Mouse (Mus musculus) neural tube, embryonic 14.5 days (tissue): ENCODE measurements at regions not wholly inside any gene's neighbourhood (a gene's known extent, or its start where the extent isn't known, plus 50 kb on each side); places are given as distances from the start of the nearest gene placed in this dataset.

ENCODE experiments used
- ATAC-seq: fragments of 200-750 bp; cut with Nextera tagmentation; 2 replicates; pipeline ENCODE4 v1.8.0; 2017; ENCODE audit warnings: low read depth, mild to moderate bottlenecking, moderate TSS enrichment, moderate library complexity
- H3K27ac ChIP-seq: fragments of 300-500 bp; sonication (generic); 2 replicates; pipeline ENCODE4 v1.5.1; 2014; ENCODE audit warnings: low read depth, mild to moderate bottlenecking, control low read depth, low read length, moderate library complexity, mixed read lengths
- H3K27me3 ChIP-seq: fragments of 300-500 bp; sonication (generic); 2 replicates; pipeline ENCODE4 v1.6.1; 2014; ENCODE audit warnings: low read length; ENCODE audit not compliant: control insufficient read depth, insufficient read depth
- H3K36me3 ChIP-seq: fragments of 300-500 bp; sonication (generic); 2 replicates; pipeline ENCODE4 v1.6.1; 2014; ENCODE audit warnings: low read length, mixed read lengths; ENCODE audit not compliant: control insufficient read depth, insufficient read depth
- H3K4me1 ChIP-seq: fragments of 300-500 bp; sonication (generic); 2 replicates; pipeline ENCODE4 v1.6.1; 2014; ENCODE audit warnings: low read length; ENCODE audit not compliant: control insufficient read depth, insufficient read depth
- H3K4me2 ChIP-seq: fragments of 300-500 bp; sonication (generic); 2 replicates; pipeline ENCODE4 v1.6.1; 2014; ENCODE audit warnings: mild to moderate bottlenecking, low read depth, low read length, control low read depth
- H3K4me3 ChIP-seq: fragments of 300-500 bp; sonication (generic); 2 replicates; pipeline ENCODE4 v1.5.1; 2014; ENCODE audit warnings: low read depth, low read length, control low read depth, mixed read lengths
- H3K9ac ChIP-seq: fragments of 300-500 bp; sonication (generic); replicated peaks from 2 replicates; pipeline ENCODE4 v1.6.1; 2014; ENCODE audit warnings: low read depth, mild to moderate bottlenecking, control low read depth, low read length, mixed read lengths
- H3K9me3 ChIP-seq: fragments of 300-500 bp; sonication (generic); 2 replicates; pipeline ENCODE4 v1.6.1; 2016; ENCODE audit warnings: low read length; ENCODE audit not compliant: control insufficient read depth
- WGBS: fragments of 180-500 bp; shearing (Covaris S2); extraction: QIAGEN DNeasy Blood & Tissue Kit; methylation state at CpG from one replicate; pipeline ENCODE4 v1.1.7; 2014; 5-methylcytosine and 5-hydroxymethylcytosine counted together

- no peak overlapping the region for H3K4me2 ChIP-seq
- no peak overlapping the region for H3K9ac ChIP-seq
- no peaks in the 10 kb centered on the region for H3K27me3 ChIP-seq
- no peak overlapping the region for H3K4me3 ChIP-seq
- WGBS: 97% methylated on average over 1 of the region's 1 CpGs
- no peaks in the 10 kb centered on the region for H3K9me3 ChIP-seq
- no peak for ATAC-seq
- no peaks in the 10 kb centered on the region for H3K36me3 ChIP-seq
- H3K4me1 ChIP-seq: no peaks in the 10 kb centered on the region
- H3K27ac ChIP-seq: no peak overlapping the region
Observed at GRCm38 (mm10) chr14:97694238-97694637, 475.3 kb downstream of the Dach1 start.

DNA sequence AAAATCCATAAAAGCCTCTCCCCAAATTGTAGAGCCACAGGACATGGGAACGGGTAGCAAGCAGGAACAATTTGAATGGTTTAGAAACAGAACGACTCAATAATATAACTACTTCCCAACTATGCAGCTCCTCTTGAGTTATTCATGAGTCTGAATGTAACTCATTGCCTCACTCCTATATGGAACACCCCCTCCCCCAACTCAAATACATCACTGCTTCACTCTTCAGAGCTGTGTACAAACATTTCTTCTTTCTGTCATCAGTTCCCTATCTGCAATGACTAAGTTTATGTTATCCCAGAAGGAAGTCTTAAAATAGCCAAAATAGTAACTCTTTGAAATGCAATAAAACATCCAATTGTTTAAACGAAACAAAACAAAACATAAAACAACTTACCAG is 484.9 kb downstream of the Dach1 start:
- H3K4me3 ChIP-seq: no peak overlapping the region
- H3K4me1 ChIP-seq: no peaks in the 10 kb centered on the region
- 81% methylated on average over 3 of the region's 3 CpGs for WGBS
- no peaks in the 10 kb centered on the region for H3K36me3 ChIP-seq
- no peaks in the 10 kb centered on the region for H3K9me3 ChIP-seq
- ATAC-seq: no peak
- no peak overlapping the region for H3K9ac ChIP-seq
- no peak overlapping the region for H3K4me2 ChIP-seq
- no peaks in the 10 kb centered on the region for H3K27me3 ChIP-seq
- H3K27ac ChIP-seq: no peak overlapping the region

DNA sequence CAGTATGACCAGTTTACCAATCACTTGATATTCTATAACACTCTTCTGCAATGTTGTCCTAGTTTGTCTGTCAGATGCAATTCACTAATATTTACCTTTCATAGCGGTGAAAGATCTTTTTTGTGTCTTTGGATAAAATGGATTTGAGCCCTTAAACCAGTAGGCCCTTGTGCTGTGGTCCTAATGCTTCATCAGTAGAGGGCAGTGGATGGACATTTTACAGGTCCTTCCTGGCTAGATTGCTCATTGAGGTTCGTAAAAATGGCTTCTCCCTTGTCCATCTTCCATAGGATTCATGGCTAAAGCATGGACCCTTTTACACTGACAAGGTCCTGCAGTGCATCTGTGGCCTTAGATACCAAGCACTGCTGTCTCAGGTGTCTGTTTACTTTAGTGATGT is 501.8 kb downstream of the Dach1 start:
- 77% methylated on average over 2 of the region's 2 CpGs for WGBS
- Histone ChIP-seq H3K27me3 (no peaks in the 10 kb centered on the region), H3K4me2 (no peak overlapping the region)

DNA sequence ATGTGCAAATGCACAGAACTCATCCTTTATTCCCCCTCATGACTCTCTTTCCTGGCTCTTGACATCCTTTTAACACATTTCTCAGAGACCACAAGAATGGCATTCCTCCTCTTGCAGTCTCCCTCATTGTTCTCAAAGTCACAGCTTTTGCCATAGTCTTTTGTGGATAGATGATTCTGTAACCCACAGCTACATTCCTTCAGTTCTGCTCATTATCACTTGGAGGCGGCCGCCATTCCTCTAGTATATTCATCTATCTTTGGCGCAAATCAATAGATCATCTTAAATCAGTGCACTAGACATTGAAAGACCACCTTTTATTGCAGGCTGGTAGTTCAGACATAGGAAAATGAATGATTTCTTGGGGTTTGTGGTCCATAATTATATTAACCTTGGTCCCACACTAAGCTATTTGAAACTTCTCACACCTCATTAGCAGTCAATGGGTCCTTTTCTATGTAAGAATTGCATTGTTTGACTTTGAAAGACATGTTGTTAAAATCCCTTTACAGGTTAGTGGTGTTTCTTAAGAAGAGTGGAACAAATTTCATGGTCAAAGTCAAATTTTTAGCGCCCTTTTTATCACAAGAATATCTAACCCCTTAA is 531.3 kb downstream of the Dach1 start:
- no peak overlapping the region for H3K4me2 ChIP-seq
- H3K4me1 ChIP-seq: no peaks in the 10 kb centered on the region
- no peak overlapping the region for H3K9ac ChIP-seq
- no peak for ATAC-seq
- no peak overlapping the region for H3K4me3 ChIP-seq
- H3K9me3 ChIP-seq: no peaks in the 10 kb centered on the region
- no peaks in the 10 kb centered on the region for H3K27me3 ChIP-seq
- WGBS: 13% methylated on average over 4 of the region's 4 CpGs
- H3K36me3 ChIP-seq: no peaks in the 10 kb centered on the region
- no peak overlapping the region for H3K27ac ChIP-seq

More for the DNA sequence above, 501.8 kb downstream of the Dach1 start:
- no peak for ATAC-seq
- Histone ChIP-seq H3K4me3 (no peak overlapping the region), H3K4me1 (no peaks in the 10 kb centered on the region), H3K9ac (no peak overlapping the region), H3K36me3 (no peaks in the 10 kb centered on the region), H3K27ac (no peak overlapping the region), H3K9me3 (no peaks in the 10 kb centered on the region)

DNA sequence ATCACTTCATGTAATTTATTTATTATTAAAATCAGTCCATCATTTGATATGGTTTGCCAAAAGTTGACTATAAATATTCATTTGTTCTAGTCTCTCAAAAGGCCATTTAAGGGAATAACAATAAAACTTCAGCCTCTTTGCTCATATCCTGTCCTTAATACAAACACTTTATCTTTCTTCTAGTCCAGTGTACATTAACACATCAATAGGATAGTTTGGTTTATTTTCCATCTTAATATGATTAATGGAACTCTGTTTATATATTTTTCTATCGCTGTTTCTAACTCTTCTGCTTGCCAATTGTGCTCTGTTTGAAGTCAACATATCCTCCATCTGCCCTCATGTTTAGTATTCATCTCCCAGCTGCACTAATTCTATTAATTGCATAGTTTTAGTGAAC is 558.1 kb downstream of the Dach1 start:
- Histone ChIP-seq H3K4me2 (no peak overlapping the region), H3K4me1 (no peaks in the 10 kb centered on the region), H3K36me3 (no peaks in the 10 kb centered on the region), H3K4me3 (no peak overlapping the region), H3K27me3 (no peaks in the 10 kb centered on the region), H3K27ac (no peak overlapping the region), H3K9me3 (no peaks in the 10 kb centered on the region), H3K9ac (no peak overlapping the region)
- no peak for ATAC-seq
- WGBS: 74% methylated on average over 1 of the region's 1 CpGs

- Histone ChIP-seq H3K27ac (no peak overlapping the region), H3K4me2 (no peak overlapping the region), H3K27me3 (no peaks in the 10 kb centered on the region), H3K9me3 (no peaks in the 10 kb centered on the region), H3K4me3 (no peak overlapping the region), H3K36me3 (no peaks in the 10 kb centered on the region), H3K9ac (no peak overlapping the region), H3K4me1 (no peaks in the 10 kb centered on the region)
- WGBS: 11% methylated on average over 5 of the region's 5 CpGs
- ATAC-seq: no peak; the same call in 1 of the 2 replicates
Observed at GRCm38 (mm10) chr14:97596694-97597093, 572.9 kb downstream of the Dach1 start.

DNA sequence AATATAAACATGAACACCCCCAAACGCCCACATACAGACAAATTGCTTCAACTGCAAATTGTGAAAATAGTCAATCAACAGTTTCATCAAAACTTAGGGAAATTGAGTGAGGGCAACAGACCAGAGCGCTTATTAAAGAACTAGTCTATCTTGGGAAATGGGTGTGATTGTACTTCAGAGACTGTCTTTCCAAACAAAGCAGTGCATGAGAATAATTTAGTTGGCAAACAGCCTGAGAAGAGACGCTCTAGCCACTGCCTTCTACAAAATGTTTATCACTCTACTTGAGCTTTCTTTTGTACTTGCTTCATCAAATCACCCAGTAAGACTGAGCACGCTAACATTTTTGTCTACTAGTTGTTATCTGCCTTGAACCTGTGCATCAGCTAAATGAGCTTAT is 581.0 kb downstream of the Dach1 start:
- Histone ChIP-seq H3K4me2 (peak overlapping the region; percentile 19; the same call in 1 of the 2 replicates), H3K4me1 (no peaks in the 10 kb centered on the region), H3K9me3 (no peaks in the 10 kb centered on the region), H3K27me3 (no peaks in the 10 kb centered on the region), H3K4me3 (no peak overlapping the region), H3K36me3 (no peaks in the 10 kb centered on the region), H3K9ac (no peak overlapping the region), H3K27ac (no peak overlapping the region)
- whole genome bisulfite sequencing: 42% methylated on average over 4 of the region's 4 CpGs
- no peak for ATAC-seq

GRCm38 (mm10) chr14:97588182-97588581 is 581.4 kb downstream of the Dach1 start:
- no peak overlapping the region for H3K9ac ChIP-seq
- WGBS: 5% methylated on average over 7 of the region's 7 CpGs
- no peaks in the 10 kb centered on the region for H3K27me3 ChIP-seq
- peak; percentile 87 for ATAC-seq
- no peaks in the 10 kb centered on the region for H3K4me1 ChIP-seq
- H3K9me3 ChIP-seq: no peaks in the 10 kb centered on the region
- H3K27ac ChIP-seq: no peak overlapping the region
- H3K4me3 ChIP-seq: no peak overlapping the region
- peak overlapping the region; percentile 19; the same call in 1 of the 2 replicates for H3K4me2 ChIP-seq
- no peaks in the 10 kb centered on the region for H3K36me3 ChIP-seq

DNA sequence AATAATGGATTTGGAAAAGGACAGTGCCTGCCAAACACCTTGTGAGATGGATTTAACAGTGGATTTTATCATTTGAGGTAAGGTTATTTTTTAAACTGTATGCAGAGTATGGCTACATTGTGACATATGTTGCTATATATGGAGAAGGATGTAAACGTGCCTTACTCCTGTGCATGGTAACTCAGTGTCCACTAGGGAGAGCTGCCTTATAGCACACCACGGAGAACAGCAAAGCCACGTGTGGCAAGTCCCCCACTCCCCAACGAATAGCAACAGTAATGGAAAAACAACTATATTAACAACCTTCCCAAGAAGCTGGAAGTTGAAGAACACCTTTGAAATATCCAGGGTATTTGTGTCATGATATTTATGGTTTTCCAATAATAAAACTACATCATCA is 582.6 kb downstream of the Dach1 start:
- no peaks in the 10 kb centered on the region for H3K27me3 ChIP-seq
- H3K4me1 ChIP-seq: no peaks in the 10 kb centered on the region
- H3K36me3 ChIP-seq: no peaks in the 10 kb centered on the region
- no peak overlapping the region for H3K4me2 ChIP-seq
- H3K9ac ChIP-seq: no peak overlapping the region
- WGBS: 6% methylated on average over 4 of the region's 4 CpGs
- no peak overlapping the region for H3K4me3 ChIP-seq
- H3K9me3 ChIP-seq: no peaks in the 10 kb centered on the region
- no peak overlapping the region for H3K27ac ChIP-seq
- ATAC-seq: peak; percentile 69; the same call in 1 of the 2 replicates
